Mouse (Mus musculus) intestine, embryonic 15.5 days (tissue): ENCODE data around the gene Gse1. TPM values are rescaled to one million over a fixed set of nuclear protein-coding genes. Genes with fewer than 3 reads are reported as not detected.
A peak's percentile ranks its signal among the peaks of the same experiment; 100 is the strongest.

Experiments
- ATAC-seq: fragments of 200-750 bp; cut with Nextera tagmentation; 2 replicates; pipeline ENCODE4 v1.8.0; 2017; ENCODE audit warnings: moderate TSS enrichment, moderate library complexity
- H3K27ac ChIP-seq: fragments of 300-500 bp; sonication (generic); 2 replicates; pipeline ENCODE4 v1.5.1; 2015; ENCODE audit warnings: mild to moderate bottlenecking, inconsistent platforms
- H3K27me3 ChIP-seq: fragments of 300-500 bp; sonication (generic); replicated peaks from 2 replicates; pipeline ENCODE4 v1.6.1; 2015; ENCODE audit warnings: inconsistent platforms
- H3K36me3 ChIP-seq: fragments of 300-500 bp; sonication (generic); 2 replicates; pipeline ENCODE4 v1.6.1; 2015; ENCODE audit warnings: inconsistent platforms
- H3K4me1 ChIP-seq: fragments of 300-500 bp; sonication (generic); replicated peaks from 2 replicates; pipeline ENCODE4 v1.6.1; 2015; ENCODE audit warnings: inconsistent platforms
- H3K4me2 ChIP-seq: fragments of 300-500 bp; sonication (generic); replicated peaks from 2 replicates; pipeline ENCODE4 v1.6.1; 2015; ENCODE audit warnings: mild to moderate bottlenecking, inconsistent platforms
- H3K4me3 ChIP-seq: fragments of 300-500 bp; sonication (generic); replicated peaks from 2 replicates; pipeline ENCODE4 v1.5.1; 2015; ENCODE audit warnings: inconsistent platforms
- H3K9ac ChIP-seq: fragments of 300-500 bp; sonication (generic); 2 replicates; pipeline ENCODE4 v1.6.1; 2015; ENCODE audit warnings: inconsistent platforms
- H3K9me3 ChIP-seq: fragments of 300-500 bp; sonication (generic); 2 replicates; pipeline ENCODE4 v1.6.1; 2016; ENCODE audit warnings: inconsistent platforms
- WGBS: fragments of 180-500 bp; shearing (Covaris S2); methylation state at CpG from one replicate; pipeline ENCODE4 v1.1.7; 2015; 5-methylcytosine and 5-hydroxymethylcytosine counted together
- polyA plus RNA-seq: library from polyadenylated mRNA; unstranded; fragments of >200 nt; fragmentation: Nextera tagmentation; extraction: Ambion mirVana; gene quantifications from 2 replicates; pipeline ENCODE4 v1.2.1, GENCODE M21; 2015

Gse1 gene
- polyA plus RNA-seq, 1 experiment from 2014 or later, result 7.9 TPM

DNA sequence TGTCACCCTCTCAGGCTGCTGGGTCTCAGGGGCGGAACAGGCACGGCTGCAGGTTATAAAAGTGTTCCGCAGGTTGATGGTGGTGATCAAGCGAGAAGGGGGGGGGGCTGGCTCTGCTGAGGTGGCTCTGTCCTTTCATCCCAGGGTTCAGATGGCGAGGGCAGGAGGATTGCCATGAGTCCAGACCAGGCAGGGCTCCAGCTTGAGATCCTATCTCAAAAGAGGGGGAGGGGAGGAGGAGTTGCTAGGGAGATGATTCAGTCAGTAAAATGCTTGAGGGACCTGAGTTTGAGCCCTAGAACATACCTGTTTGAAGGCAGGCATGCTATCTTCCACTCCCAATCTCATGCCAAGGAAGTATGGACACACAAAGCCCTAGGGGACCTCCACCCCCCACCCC lies 332.3 kb downstream of the Gse1 start:
- WGBS, result 89% methylated on average over 5 of the region's 5 CpGs
- no peak overlapping the region for H3K4me2 ChIP-seq
- peaks cover 63% of the 10 kb centered on the region for H3K4me1 ChIP-seq
- H3K27me3 ChIP-seq, result no peaks in the 10 kb centered on the region
- ATAC-seq, result no peak
- 0 out of 2 replicates have a peak, but pooled peaks cover 2% of the 10 kb centered on the region for H3K36me3 ChIP-seq
- no peak overlapping the region for H3K4me3 ChIP-seq
- H3K9me3 ChIP-seq, result no peaks in the 10 kb centered on the region
- no peak overlapping the region for H3K9ac ChIP-seq
- H3K27ac ChIP-seq, result no peak overlapping the region

DNA sequence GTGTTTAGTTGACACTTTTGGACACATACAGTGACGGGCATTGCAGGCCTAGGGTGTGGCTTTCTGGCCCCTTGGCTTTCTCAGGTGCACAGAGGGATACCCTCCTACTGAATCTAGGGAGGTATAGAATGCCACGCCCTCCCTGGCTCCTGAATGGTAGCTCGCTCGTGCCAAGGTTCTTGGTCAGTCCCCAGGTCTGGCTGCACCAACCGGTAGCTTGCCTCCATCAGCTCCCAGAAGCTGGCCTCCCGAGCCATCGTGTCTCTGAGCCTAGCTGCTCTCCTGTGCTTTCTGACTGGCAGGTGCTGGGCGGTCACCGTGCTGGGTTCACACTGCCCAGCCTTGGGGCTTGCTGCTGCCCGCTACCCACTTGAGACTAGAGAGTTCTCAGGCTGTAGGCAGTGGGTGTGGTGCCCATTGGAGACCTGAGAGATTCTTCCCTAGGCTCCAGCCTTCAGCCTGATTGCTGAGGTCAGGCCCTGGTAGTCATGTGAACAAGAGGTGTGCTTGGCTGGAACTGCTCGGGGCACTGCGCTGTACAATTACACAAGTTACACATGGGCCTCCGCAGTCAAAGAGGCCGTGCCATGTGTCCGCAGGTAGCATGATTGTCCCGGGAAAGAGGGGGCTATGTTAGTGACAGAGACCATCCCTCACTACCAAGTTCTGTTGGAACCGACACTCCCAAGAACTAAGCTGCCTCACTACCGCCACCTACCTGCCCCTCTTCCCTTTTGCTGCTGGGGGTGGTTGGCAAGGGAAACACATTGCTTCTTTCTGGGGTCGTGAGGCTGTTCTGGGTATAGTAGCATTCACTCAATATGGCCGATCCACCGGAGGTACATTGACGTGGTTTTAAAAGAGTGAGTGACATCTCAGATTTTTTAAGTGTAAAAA lies 333.5 kb downstream of the Gse1 start:
- H3K36me3 ChIP-seq, result peaks cover 4% of the 10 kb centered on the region; the same call in 1 of the 2 replicates
- H3K4me1 ChIP-seq, result peaks cover 54% of the 10 kb centered on the region
- no peak overlapping the region for H3K4me3 ChIP-seq
- H3K4me2 ChIP-seq, result no peak overlapping the region
- H3K9me3 ChIP-seq, result no peaks in the 10 kb centered on the region
- ATAC-seq, result no peak
- no peaks in the 10 kb centered on the region for H3K27me3 ChIP-seq
- peak overlapping the region; percentile 15; the same call in 1 of the 2 replicates for H3K27ac ChIP-seq
- H3K9ac ChIP-seq, result no peak overlapping the region
- 82% methylated on average over 22 of the region's 22 CpGs for WGBS

GRCm38 (mm10) chr8:120562680-120563347 lies 334.6 kb downstream of the Gse1 start:
- WGBS, result 80% methylated on average over 18 of the region's 18 CpGs
- H3K4me1 ChIP-seq, result peaks cover 44% of the 10 kb centered on the region
- no peaks in the 10 kb centered on the region for H3K9me3 ChIP-seq
- H3K4me2 ChIP-seq, result no peak overlapping the region
- peak overlapping the region; percentile 84 for H3K27ac ChIP-seq
- H3K4me3 ChIP-seq, result no peak overlapping the region
- no peak for ATAC-seq
- H3K27me3 ChIP-seq, result no peaks in the 10 kb centered on the region
- peak overlapping the region; percentile 23; the same call in 1 of the 2 replicates for H3K9ac ChIP-seq
- peaks cover 14% of the 10 kb centered on the region for H3K36me3 ChIP-seq

GRCm38 (mm10) chr8:120563348-120563724 lies 335.1 kb downstream of the Gse1 start:
- H3K27me3 ChIP-seq, result no peaks in the 10 kb centered on the region
- peak overlapping the region; percentile 23 for H3K9ac ChIP-seq
- peaks cover 19% of the 10 kb centered on the region for H3K36me3 ChIP-seq
- no peak overlapping the region for H3K4me3 ChIP-seq
- H3K4me2 ChIP-seq, result peak overlapping the region; percentile 45; the same call in 1 of the 2 replicates
- peak; percentile 6 for ATAC-seq
- H3K9me3 ChIP-seq, result no peaks in the 10 kb centered on the region
- peak overlapping the region; percentile 84 for H3K27ac ChIP-seq
- H3K4me1 ChIP-seq, result peaks cover 44% of the 10 kb centered on the region
- 36% methylated on average over 8 of the region's 8 CpGs for whole genome bisulfite sequencing

GRCm38 (mm10) chr8:120563851-120564837 lies 335.9 kb downstream of the Gse1 start:
- Histone ChIP-seq H3K27ac (peak overlapping the region; percentile 84), H3K4me3 (no peak overlapping the region), H3K9me3 (no peaks in the 10 kb centered on the region), H3K4me2 (peak overlapping the region; percentile 45), H3K4me1 (peaks cover 40% of the 10 kb centered on the region), H3K27me3 (no peaks in the 10 kb centered on the region), H3K36me3 (peaks cover 27% of the 10 kb centered on the region), H3K9ac (peak overlapping the region; percentile 23)
- ATAC-seq, result peak; percentile 69
- 32% methylated on average over 20 of the region's 20 CpGs for WGBS

DNA sequence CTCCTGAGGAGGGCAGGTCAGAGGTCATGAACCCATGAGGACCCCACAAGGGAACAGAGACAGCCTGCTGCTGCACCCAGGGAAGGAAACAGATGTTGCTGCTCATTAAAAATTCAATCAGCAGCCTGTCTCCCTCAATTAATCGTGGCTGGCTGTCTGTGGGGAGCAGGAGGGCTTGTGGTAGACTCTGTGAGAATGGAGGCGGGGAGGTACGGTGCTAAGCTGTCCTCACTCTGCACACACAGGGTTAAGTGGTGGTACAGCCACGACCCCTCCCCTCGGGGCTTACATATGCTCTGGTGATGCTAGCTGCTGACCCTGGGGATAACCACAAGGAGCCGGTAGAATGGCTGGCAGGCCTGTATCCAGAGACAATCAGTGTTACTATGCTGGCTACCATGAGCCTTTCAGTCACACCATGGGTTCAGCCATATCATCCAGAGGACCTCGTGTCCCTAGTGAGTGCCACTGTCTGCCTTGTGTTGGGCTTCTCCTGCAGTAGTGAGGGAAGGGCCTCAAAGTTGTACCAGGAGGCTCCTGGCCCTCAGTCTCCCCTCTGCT lies 337.0 kb downstream of the Gse1 start:
- H3K4me1 ChIP-seq, result peaks cover 37% of the 10 kb centered on the region
- peaks cover 31% of the 10 kb centered on the region for H3K36me3 ChIP-seq
- no peaks in the 10 kb centered on the region for H3K27me3 ChIP-seq
- WGBS, result 38% methylated on average over 7 of the region's 7 CpGs
- H3K4me2 ChIP-seq, result no peak overlapping the region
- H3K27ac ChIP-seq, result peak overlapping the region; percentile 28; the same call in 1 of the 2 replicates
- no peak overlapping the region for H3K9ac ChIP-seq
- H3K9me3 ChIP-seq, result no peaks in the 10 kb centered on the region
- no peak for ATAC-seq
- H3K4me3 ChIP-seq, result no peak overlapping the region

DNA sequence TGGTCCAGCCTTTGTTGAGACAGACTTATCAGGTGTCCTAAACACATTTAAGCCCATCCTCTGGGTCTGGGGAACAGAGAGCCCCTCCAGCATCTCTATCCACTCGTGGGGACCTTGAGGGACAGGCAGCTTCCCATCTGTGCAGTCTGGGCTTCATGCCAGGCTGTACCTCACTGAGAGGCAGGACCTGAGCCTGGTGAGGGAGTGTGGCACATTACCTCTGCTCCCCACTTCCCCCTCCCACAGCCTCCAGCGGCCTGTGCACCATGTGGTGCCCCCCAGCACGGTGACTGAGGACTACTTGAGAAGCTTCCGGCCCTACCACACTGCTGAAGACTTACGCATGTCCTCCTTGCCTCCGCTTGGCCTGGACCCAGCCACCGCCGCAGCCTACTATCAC lies 338.4 kb downstream of the Gse1 start:
- Histone ChIP-seq H3K9me3 (no peaks in the 10 kb centered on the region), H3K9ac (no peak overlapping the region), H3K36me3 (peaks cover 41% of the 10 kb centered on the region), H3K4me3 (no peak overlapping the region), H3K27ac (no peak overlapping the region), H3K4me1 (peaks cover 37% of the 10 kb centered on the region), H3K27me3 (no peaks in the 10 kb centered on the region), H3K4me2 (no peak overlapping the region)
- no peak for ATAC-seq
- 85% methylated on average over 8 of the region's 8 CpGs for WGBS

- no peaks in the 10 kb centered on the region for H3K9me3 ChIP-seq
These were observed 339.5 kb downstream of the Gse1 start for GRCm38 (mm10) chr8:120567731-120568130.

GRCm38 (mm10) chr8:120568164-120568798 lies 340.0 kb downstream of the Gse1 start:
- WGBS, result 98% methylated on average over 37 of the region's 37 CpGs
- no peaks in the 10 kb centered on the region for H3K27me3 ChIP-seq
- H3K4me1 ChIP-seq, result peaks cover 25% of the 10 kb centered on the region
- no peak overlapping the region for H3K27ac ChIP-seq
- H3K36me3 ChIP-seq, result peaks cover 57% of the 10 kb centered on the region
- no peak overlapping the region for H3K9ac ChIP-seq
- H3K4me2 ChIP-seq, result no peak overlapping the region
- no peak for ATAC-seq
- H3K4me3 ChIP-seq, result no peak overlapping the region
- H3K9me3 ChIP-seq, result no peaks in the 10 kb centered on the region

More at GRCm38 (mm10) chr8:120567731-120568130, 339.5 kb downstream of the Gse1 start:
- H3K4me3 ChIP-seq, result no peak overlapping the region
- 93% methylated on average over 17 of the region's 17 CpGs for WGBS
- H3K4me1 ChIP-seq, result peaks cover 31% of the 10 kb centered on the region
- no peak overlapping the region for H3K27ac ChIP-seq
- H3K9ac ChIP-seq, result no peak overlapping the region
- H3K27me3 ChIP-seq, result no peaks in the 10 kb centered on the region
- no peak for ATAC-seq
- H3K36me3 ChIP-seq, result peaks cover 51% of the 10 kb centered on the region
- H3K4me2 ChIP-seq, result no peak overlapping the region

- H3K9me3 ChIP-seq, result no peaks in the 10 kb centered on the region
- H3K9ac ChIP-seq, result no peak overlapping the region
- no peak overlapping the region for H3K4me3 ChIP-seq
- no peaks in the 10 kb centered on the region for H3K27me3 ChIP-seq
- no peak overlapping the region for H3K27ac ChIP-seq
- H3K36me3 ChIP-seq, result peaks cover 64% of the 10 kb centered on the region
- ATAC-seq, result no peak
- H3K4me2 ChIP-seq, result no peak overlapping the region
- WGBS, result 91% methylated on average over 17 of the region's 17 CpGs
- peaks cover 17% of the 10 kb centered on the region for H3K4me1 ChIP-seq
These were observed 340.9 kb downstream of the Gse1 start for GRCm38 (mm10) chr8:120569123-120569522.
